Mouse (Mus musculus) urinary bladder, postnatal 14 days (tissue): ENCODE data around the gene Vmn2r16.

Source experiments
- DNase-seq: peaks from one replicate; pipeline ENCODE4 v3.0.0; 2021; ENCODE audit warnings: low spot score

The Vmn2r16 gene

DNA sequence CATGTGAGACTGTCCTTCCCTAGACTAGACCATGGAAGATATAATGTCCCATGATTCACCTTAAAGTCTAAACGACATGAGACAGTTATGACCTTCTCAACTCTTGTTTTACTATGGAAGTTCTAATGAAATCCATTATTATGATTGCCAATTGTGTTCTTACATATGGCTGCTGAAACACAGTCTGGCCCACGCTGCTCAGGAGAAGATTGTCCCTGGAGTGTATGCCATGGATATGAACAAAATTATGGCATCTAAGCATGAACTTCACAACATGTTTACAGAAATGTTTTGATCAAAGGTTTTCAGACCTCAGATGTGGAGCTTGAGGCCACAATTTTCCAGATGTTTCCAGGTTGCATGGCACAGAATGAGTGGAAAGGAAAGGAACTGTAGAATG is at the start of gene Vmn2r16:
Gene Vmn2r16 (plus strand): TSS at position 301 of the 400 bp plus-strand sequence.
- no peak for DNase-seq

DNA sequence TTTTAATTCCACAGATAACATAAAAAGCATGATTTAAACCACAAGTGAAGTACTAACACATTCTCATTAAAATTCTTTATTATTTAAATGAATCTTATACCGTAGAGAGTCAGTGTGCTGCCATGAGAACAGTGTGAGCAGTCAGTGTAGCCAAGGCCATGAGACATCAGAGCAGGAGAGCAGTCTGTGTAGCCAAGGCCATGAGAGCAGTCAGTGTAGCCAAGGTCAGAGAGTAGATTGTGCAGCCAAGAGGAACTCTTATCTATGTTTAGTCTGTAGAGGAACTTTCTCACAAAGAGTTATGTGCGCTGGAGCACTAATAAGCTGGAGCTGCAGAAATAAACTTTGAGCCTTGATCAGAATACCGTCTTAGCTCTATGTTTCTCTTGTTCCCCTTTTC is 35.3 kb upstream of the Vmn2r16 start:
- DNase-seq, result no peak

DNA sequence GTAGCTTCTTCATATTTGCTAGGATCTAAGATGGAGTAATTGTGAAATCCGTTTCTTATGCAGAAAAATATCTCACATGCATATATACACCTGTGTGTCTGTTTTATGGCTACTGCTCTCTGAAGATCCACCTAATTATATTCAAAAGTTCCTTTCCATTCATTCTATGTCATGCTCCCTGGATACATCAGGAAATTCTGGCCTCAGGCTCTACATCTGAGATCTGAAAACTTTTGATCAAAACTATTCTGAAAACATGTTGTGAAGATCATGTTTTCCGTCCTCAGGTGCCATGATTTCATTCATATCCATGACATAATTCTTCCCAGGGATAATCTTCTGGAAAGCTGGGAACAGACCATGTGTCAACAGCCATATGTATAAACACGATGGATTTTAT is 32.4 kb upstream of the Vmn2r16 start, which contains the start of gene Vmn2r15:
Gene Vmn2r15 (minus strand): TSS at position 101 of the 400 bp plus-strand sequence.
- DNase-seq, result no peak

DNA sequence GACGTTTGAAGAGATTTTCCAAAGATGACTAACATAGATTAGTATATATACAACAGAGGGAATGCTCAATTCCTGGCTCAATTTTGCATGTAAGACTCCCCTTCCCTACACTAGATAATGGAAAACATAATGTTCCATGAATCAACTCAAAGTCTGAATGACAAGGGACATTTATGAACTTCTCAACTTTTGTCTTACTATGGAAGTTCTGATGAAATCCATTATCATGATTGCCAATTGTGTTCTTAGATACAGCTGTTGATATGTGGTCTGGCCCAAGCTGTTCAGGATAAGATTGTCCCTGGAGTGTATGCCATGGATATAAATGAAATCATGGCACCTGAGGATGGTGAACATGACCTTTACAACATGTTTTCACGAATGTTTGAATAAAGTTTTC is 89.4 kb downstream of the Vmn2r16 start, which contains the start of gene Vmn2r17:
Gene Vmn2r17 (plus strand): TSS at position 301 of the 400 bp plus-strand sequence.
- no peak for DNase-seq
